Mouse (Mus musculus): Measurements from ENCODE around the gene Slit3. TPM values are rescaled to one million over a fixed set of nuclear protein-coding genes. Genes with fewer than 3 reads are reported as not detected.
A peak's percentile ranks its signal among the peaks of the same experiment; 100 is the strongest.

The Slit3 gene
- polyA plus RNA-seq, 1 experiment from 2014 or later: 0.03 TPM

DNA sequence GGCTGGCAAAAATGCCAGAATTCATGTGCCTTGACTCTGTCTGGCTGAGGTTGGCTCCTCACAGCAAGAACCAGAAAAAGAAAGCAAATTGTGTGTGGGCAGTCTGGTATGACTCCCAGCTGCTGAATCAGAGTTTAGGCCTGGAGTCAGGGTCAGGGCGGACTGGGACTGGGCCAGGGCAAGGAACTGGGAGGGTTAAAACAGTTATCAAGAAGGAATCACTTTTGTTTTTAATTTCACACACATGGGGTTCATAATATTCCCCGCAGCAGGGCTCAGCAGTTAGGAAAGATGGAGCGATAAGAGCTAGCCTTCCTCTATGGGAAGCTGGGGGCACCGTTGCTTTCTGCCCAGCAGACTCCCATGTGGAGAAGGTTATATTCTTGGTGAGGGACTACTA lies 234.8 kb downstream of the Slit3 start:
- no peak for ATAC-seq
- CTCF ChIA-PET: no interaction called here
- no peak for TF ChIP-seq CTCF (IDR thresholded peaks at IDR 0.05)
- DNase-seq (ENCODE audit: low read depth, low spot score): no peak
- no peaks in the 10 kb centered on the region for H3K27me3 ChIP-seq
- POLR2A ChIA-PET: no interaction called here
- in situ Hi-C loops (cut with MboI; ENCODE audit: low pct_unique_long_range_greater_than_20kb): no loop called here

DNA sequence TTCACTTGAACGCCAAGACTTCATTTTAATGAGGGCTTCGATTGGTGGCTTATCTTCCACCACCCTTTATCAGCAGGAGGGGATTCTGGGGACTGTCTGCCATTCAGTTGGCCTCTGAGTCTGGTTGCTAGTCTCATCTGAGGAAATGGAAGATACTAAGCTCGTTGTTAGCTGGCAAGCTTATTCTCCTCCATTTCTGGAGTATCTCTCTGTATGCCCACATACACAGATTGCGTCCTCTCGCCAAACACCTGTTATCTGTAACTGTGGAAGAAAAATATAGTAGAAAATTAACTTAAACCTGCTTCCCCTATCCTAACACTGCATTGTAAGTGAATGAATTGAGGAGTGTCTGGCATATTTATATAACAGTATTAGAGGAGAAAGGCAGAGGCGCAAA lies 240.0 kb downstream of the Slit3 start:
- CTCF ChIA-PET: interaction anchor here (0.8 to 1.4 kb wide), 2 partner anchors 11 to 16 kb away, joined by 3 read pairs; no protein-coding TSS in a partner anchor

DNA sequence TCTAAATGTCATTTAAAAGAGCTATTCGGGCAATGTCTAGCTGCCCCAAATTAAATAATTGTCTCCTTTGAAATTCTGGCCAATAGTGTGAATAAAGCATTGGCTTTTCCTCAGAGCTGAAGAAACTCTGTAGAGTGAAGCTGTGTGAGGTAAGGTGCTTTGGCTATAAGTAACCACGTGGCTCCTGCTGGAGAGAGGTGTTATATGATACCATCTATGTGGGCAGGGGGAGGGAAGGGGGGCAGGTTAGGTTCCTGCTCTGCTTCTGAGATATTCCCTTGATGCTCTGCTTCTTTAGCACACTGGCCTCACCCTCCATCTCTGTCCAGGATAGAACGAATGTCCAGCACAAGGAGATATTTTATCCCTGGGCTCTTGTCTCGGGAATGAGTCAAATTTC lies 242.0 kb downstream of the Slit3 start:
- no peak for ATAC-seq
- in situ Hi-C loops (cut with MboI; ENCODE audit: low pct_unique_long_range_greater_than_20kb): no loop called here

More for the DNA sequence above, 240.0 kb downstream of the Slit3 start:
- TF ChIP-seq CTCF (IDR thresholded peaks at IDR 0.05): no peak
- DNase-seq (ENCODE audit: low read depth, low spot score): no peak
- no peaks in the 10 kb centered on the region for H3K27me3 ChIP-seq
- no peak for ATAC-seq
- POLR2A ChIA-PET: no interaction called here
- in situ Hi-C loops (cut with MboI; ENCODE audit: low pct_unique_long_range_greater_than_20kb): no loop called here

DNA sequence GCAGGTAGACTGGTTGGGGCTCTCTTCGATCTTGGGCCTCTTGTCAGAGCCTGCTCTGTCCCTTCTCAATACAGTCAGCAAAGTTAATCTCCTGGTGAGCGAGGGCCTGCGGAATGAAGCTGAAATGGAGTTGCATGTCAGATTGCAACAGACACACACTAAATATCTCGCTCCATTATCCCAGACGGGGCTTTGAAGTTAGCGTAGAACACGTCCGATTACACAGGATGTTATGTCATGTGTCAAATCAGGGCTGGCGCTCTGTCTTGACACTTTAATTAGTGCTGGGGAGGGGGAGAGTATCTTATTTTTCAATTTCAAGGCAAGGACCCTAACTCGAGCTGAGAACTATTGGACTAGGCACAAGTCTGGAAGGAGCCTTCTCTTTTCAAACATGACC lies 243.4 kb downstream of the Slit3 start:
- DNase-seq (ENCODE audit: low read depth, low spot score): no peak
- no peaks in the 10 kb centered on the region for H3K27me3 ChIP-seq
- no peak for ATAC-seq
- ChIA-PET POLR2A (no interaction called here), CTCF (no interaction called here)
- in situ Hi-C loops (cut with MboI; ENCODE audit: low pct_unique_long_range_greater_than_20kb): no loop called here
- TF ChIP-seq CTCF (IDR thresholded peaks at IDR 0.05): no peak

More for the DNA sequence above, 242.0 kb downstream of the Slit3 start:
- no peak for DNase-seq (ENCODE audit: low read depth, low spot score)
- ChIA-PET CTCF (no interaction called here), POLR2A (no interaction called here)
- no peak for TF ChIP-seq CTCF (IDR thresholded peaks at IDR 0.05)
- no peaks in the 10 kb centered on the region for H3K27me3 ChIP-seq

DNA sequence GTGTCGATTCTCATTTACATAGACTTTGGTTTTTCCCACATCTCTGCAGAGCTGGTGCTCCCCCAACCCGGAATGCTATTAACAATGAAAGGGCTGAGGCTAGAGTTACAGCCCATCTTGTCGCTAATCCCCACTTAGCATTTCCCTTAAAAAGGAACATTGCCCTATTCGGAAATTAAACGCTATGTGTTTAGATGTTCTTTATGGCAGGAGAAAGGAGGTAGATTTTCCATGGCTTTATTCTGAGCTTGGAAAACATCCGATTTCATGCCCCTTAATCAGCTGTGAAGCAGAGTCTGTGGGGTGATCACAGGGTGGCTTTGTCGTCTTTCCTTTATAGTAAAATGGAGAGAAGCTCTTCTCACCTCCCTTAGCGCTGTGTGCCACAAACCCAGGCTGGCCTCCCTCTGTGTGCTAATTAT lies 244.5 kb downstream of the Slit3 start:
- DNase-seq (ENCODE audit: low read depth, low spot score): no peak
- POLR2A ChIA-PET: no interaction called here
- in situ Hi-C loops (cut with MboI; ENCODE audit: low pct_unique_long_range_greater_than_20kb): no loop called here

DNA sequence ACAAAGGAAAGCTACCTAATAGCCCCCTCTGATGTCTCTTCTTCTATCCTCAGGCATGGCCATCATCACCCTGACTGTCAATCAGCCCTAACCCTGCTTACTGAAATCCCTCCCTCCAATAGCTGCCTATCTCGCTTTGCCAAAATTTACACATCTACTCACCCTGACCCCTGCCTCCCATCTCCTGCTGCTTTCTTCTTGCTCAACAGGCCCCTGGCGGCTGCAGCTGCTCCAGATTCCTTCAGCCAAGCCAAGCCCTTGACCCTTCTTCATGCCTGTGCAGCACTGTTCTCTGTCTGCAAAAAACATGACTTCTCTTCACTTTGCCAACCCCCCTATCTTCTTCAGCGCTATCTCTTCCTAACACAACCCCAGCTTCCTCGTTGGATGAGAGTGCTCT lies 245.6 kb downstream of the Slit3 start:
- in situ Hi-C loops (cut with MboI; ENCODE audit: low pct_unique_long_range_greater_than_20kb): no loop called here
- DNase-seq (ENCODE audit: low read depth, low spot score): no peak
- H3K27me3 ChIP-seq: peaks cover 5% of the 10 kb centered on the region
- no peak for ATAC-seq
- POLR2A ChIA-PET: no interaction called here
- no peak for TF ChIP-seq CTCF (IDR thresholded peaks at IDR 0.05)
- CTCF ChIA-PET: no interaction called here

More for the DNA sequence above, 244.5 kb downstream of the Slit3 start:
- peaks cover 5% of the 10 kb centered on the region for H3K27me3 ChIP-seq
- no peak for TF ChIP-seq CTCF (IDR thresholded peaks at IDR 0.05)
- no peak for ATAC-seq
- CTCF ChIA-PET: no interaction called here

DNA sequence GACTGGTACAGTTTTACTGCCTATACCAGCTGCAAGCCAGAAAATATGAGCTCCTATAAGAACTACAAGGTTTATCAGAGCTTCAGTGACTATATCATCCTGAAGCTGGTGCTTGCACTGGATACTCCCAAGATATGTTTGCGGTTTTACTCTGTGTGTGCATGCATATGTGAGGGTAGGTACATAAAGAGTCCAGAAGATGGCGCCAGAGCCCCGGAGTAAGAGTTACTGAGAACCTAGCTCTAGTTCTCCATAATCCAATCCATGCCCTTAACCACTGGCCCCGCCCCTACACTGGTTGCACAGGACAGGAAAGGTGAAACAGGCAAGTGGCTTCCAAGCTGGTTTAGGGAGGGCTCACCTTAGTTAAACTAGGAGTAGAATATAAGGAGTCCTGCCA lies 246.2 kb downstream of the Slit3 start:
- peak; percentile 9 for TF ChIP-seq CTCF (IDR thresholded peaks at IDR 0.05)
- in situ Hi-C loops (cut with MboI; ENCODE audit: low pct_unique_long_range_greater_than_20kb): no loop called here
- ChIA-PET CTCF (no interaction called here), POLR2A (no interaction called here)
- DNase-seq (ENCODE audit: low read depth, low spot score): no peak
- peaks cover 5% of the 10 kb centered on the region for H3K27me3 ChIP-seq
- ATAC-seq: no peak

DNA sequence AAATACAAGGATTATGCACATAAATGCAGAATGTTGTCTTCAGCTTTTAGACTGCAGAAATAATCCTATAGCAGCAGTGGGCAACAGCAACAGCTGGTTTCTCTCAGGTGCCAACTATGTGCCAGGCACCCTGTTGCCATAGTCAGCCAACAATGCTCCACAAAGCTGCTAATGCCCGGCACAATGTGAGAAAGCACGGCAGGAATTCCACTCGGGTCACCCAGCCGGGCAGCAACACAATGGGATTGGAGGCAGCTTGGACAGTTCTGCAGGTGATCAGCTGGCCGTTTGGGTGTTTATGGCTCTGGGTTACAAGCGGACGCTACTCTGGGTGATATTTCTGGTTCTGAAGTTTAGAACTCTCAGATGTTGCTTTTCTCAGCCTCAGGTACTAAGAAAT lies 248.9 kb downstream of the Slit3 start:
- ChIA-PET CTCF (no interaction called here), POLR2A (no interaction called here)
- DNase-seq (ENCODE audit: low read depth, low spot score) (no peak), ATAC-seq (no peak)
- peaks cover 5% of the 10 kb centered on the region for H3K27me3 ChIP-seq
- TF ChIP-seq CTCF (IDR thresholded peaks at IDR 0.05): no peak
- in situ Hi-C loops (cut with MboI; ENCODE audit: low pct_unique_long_range_greater_than_20kb): no loop called here

DNA sequence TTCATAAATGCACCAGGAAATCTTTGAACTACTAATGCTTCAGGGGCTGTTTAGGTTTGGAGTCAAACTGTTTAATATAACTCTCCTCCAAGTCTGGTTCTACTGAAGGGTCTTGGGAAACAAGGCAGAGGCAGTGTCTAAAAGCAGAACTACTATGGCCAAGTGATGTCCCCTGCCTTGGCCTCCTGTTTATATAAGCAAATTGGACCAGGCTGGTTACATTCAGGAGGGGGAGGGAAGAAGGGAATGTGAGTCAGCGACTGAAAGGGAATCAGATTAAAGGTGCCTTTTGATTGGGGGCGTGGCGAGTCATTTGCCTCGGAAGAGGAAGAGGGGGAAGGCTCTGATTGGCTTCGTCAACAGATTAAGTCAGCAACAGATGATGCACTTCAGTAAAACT lies 249.7 kb downstream of the Slit3 start:
- CTCF ChIA-PET: no interaction called here
- DNase-seq (ENCODE audit: low read depth, low spot score) (no peak), ATAC-seq (no peak)
- POLR2A ChIA-PET: no interaction called here
- TF ChIP-seq CTCF (IDR thresholded peaks at IDR 0.05): no peak
- in situ Hi-C loops (cut with MboI; ENCODE audit: low pct_unique_long_range_greater_than_20kb): no loop called here
- H3K27me3 ChIP-seq: peaks cover 5% of the 10 kb centered on the region

DNA sequence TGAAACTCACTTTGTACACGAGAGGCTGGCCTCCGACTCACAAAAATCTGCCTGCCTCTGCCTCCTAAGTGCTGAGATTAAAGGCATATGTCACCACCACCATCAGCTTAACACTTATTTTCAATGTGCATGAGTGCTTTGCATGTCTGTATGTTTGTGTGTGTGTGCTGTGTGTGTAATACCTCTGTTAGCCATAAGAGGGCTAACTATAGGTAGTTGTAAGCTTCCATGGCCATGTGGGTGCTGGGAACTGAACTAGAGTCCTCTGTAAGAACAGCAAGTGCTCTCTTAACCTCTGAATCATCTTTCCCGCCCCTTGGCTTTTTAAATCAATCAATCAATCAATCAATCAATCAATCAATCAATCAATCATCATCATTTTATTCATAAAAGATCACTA lies 251.4 kb downstream of the Slit3 start:
- peaks cover 5% of the 10 kb centered on the region for H3K27me3 ChIP-seq
- no peak for ATAC-seq
- ChIA-PET CTCF (interaction anchor here (1.7 kb wide), 1 partner anchor 11 kb away, joined by 3 read pairs; no protein-coding TSS in a partner anchor), POLR2A (no interaction called here)
- in situ Hi-C loops (cut with MboI; ENCODE audit: low pct_unique_long_range_greater_than_20kb): no loop called here
- no peak for DNase-seq (ENCODE audit: low read depth, low spot score)
- peak; percentile 35 for TF ChIP-seq CTCF (IDR thresholded peaks at IDR 0.05)

DNA sequence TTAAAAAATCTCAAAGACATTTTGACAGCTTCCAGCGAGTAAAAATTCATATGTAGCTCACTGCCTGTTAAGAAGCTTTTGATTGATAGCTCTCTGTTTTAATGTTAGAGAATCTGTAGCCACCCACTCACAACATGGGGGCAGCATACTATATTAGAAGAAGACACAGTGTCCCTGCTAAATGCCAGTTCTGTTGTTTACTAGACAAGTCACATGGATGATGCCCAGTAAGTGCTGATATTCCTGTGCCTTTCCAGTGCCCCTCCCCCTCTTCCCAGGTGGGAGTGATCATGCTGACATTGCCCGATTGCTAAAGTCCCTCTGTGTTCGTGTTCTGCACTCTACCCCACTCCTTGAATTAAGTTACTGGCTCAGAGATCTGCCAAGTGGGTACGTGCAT lies 254.0 kb downstream of the Slit3 start:
- no peak for DNase-seq (ENCODE audit: low read depth, low spot score)
- H3K27me3 ChIP-seq: peaks cover 9% of the 10 kb centered on the region
- POLR2A ChIA-PET: no interaction called here
- in situ Hi-C loops (cut with MboI; ENCODE audit: low pct_unique_long_range_greater_than_20kb): no loop called here
- no peak for ATAC-seq
- no peak for TF ChIP-seq CTCF (IDR thresholded peaks at IDR 0.05)
- CTCF ChIA-PET: no interaction called here

DNA sequence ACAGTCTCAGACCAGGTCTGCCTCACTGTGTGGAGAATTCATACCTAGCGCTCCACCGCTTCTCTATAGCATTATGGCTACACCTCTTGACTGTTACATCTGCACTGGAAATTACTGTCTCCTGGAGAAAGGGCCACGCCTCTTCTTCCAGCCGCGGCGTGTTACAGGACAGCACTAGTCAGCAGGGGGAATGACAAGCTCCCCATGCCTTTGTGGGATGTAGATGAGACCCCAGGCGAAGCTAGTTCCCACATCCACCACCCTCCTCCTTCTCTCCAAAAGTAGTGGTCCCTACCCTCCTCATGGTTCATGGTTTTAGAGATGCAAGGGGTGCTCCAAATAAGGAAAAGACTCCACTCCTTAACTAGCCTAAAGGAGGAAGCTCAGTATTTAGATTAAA lies 257.8 kb downstream of the Slit3 start:
- DNase-seq (ENCODE audit: low read depth, low spot score): no peak
- no peak for ATAC-seq
- peaks cover 7% of the 10 kb centered on the region for H3K27me3 ChIP-seq
- CTCF ChIA-PET: no interaction called here
- in situ Hi-C loops (cut with MboI; ENCODE audit: low pct_unique_long_range_greater_than_20kb): no loop called here
- POLR2A ChIA-PET: no interaction called here
- TF ChIP-seq CTCF (IDR thresholded peaks at IDR 0.05): no peak

Measured in Patski (cell line).